Mouse (Mus musculus): ENCODE measurements at regions not wholly inside any gene's neighbourhood (a gene's known extent, or its start where the extent isn't known, plus 50 kb on each side); places are given as distances from the start of the nearest gene placed in this dataset.

- no peak for TF ChIP-seq CTCF (IDR thresholded peaks at IDR 0.05; ENCODE audit: borderline replicate concordance, insufficient read depth, low read length)
- no peak for TF ChIP-seq POLR2A (IDR thresholded peaks at IDR 0.05; ENCODE audit: low read depth, low read length)
Observed at GRCm38 (mm10) chr12:28986214-28986613, 234.6 kb downstream of the Eipr1 start.

All from embryonic fibroblast, embryonic 13.5 days (primary cell).